Mouse (Mus musculus) gastrocnemius, adult 2 months (tissue): ENCODE measurements around the gene Lamtor5. TPM values are rescaled to one million over a fixed set of nuclear protein-coding genes. Genes with fewer than 3 reads are reported as not detected.
"Not testable (repeated sequence)": the region's sequence is repeated elsewhere in the genome, so short reads cannot be mapped to it uniquely, and the experiment has no call there.

Experiments used
- DNase-seq: peaks from one replicate; pipeline ENCODE4 v3.0.0; 2022
- H3K27ac ChIP-seq: fragments of 200-600 bp; 2 replicates; pipeline ENCODE4 v1.8.1; 2022; ENCODE audit warnings: mild to moderate bottlenecking
- H3K4me3 ChIP-seq: fragments of 200-600 bp; 2 replicates; pipeline ENCODE4 v1.8.1; 2022; ENCODE audit warnings: mild to moderate bottlenecking, moderate library complexity
- CTCF ChIP-seq: fragments of 200-600 bp; IDR thresholded peaks from 2 replicates; pipeline ENCODE4 v1.8.1; 2022; ENCODE audit warnings: antibody characterized with exemption, mild to moderate bottlenecking, moderate library complexity
- intact Hi-C: fragments of 180-260 bp; cut with DNase I; formaldehyde crosslinking; loops from one replicate; pipeline ENCODE4 v1.15.1; 2025
- total RNA-seq, 2 experiments: library from RNA; stranded (reverse); gene quantifications; 2 replicates each; pipeline ENCODE4 v1.2.3; 2021

Gene Lamtor5
- total RNA-seq, 2 experiments from 2014 or later = 57.8 to 64.8 TPM

- TF ChIP-seq CTCF = peak; percentile 9; the same call in 1 of the 2 replicates
- Histone ChIP-seq H3K4me3 (no peak overlapping the region), H3K27ac (no peak overlapping the region)
- DNase-seq = no peak
- intact Hi-C loops = loop anchor here (2.0 to 5.0 kb wide), 3 partner anchors 56 to 191 kb away; partner anchors contain the start of gene Rbm15
Measured at GRCm38 (mm10) chr3:107275996-107276395, 2.7 kb upstream of the Lamtor5 start.

GRCm38 (mm10) chr3:107276626-107277025, 2.0 kb upstream of the Lamtor5 start:
- intact Hi-C loops = loop anchor here (5.0 kb wide), 1 partner anchor 56 kb away; the partner anchor contains the start of gene Rbm15
- no peak for DNase-seq
- Histone ChIP-seq H3K4me3 (no peak overlapping the region), H3K27ac (no peak overlapping the region)
- TF ChIP-seq CTCF = no peak

- no peak for DNase-seq
- H3K27ac ChIP-seq = no peak overlapping the region
- no peak for TF ChIP-seq CTCF
- no peak overlapping the region for H3K4me3 ChIP-seq
- intact Hi-C loops = no loop called here
Measured at GRCm38 (mm10) chr3:107286123-107286522, 7.5 kb downstream of the Lamtor5 start.

DNA sequence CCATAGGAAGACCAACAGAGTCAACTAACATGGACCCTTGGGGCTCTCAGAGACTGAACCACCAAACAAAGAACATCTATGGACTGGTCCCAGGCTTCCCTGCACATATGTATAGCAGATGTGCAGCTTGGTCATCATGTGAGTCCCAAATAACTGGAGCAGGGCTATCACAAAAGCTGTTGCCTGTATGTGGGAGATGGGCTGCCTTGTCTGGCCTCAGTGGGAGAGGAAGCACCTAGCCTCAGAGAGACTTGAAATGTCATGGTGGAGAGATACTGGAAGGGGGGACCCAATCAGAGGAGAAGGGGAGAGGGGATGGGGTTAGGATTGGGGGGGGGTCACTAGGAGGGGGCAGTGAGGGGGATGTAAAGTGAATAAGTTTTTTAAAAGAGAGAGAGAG, 8.7 kb downstream of the Lamtor5 start:
- intact Hi-C loops = no loop called here
- H3K27ac ChIP-seq = no peak overlapping the region
- no peak for TF ChIP-seq CTCF
- no peak for DNase-seq
- H3K4me3 ChIP-seq = no peak overlapping the region

- Histone ChIP-seq H3K27ac (peak within 1 kb of the TSS; percentile 29; the same call in 1 of the 2 replicates), H3K4me3 (no peak within 1 kb of the TSS)
- DNase-seq = peak; percentile 37
- intact Hi-C loops = no loop called here
- no peak for TF ChIP-seq CTCF
Measured at GRCm38 (mm10) chr3:107290764-107291381, 12.2 kb downstream of the Lamtor5 start, which contains the start of gene Slc16a4. TSS of gene Slc16a4 (plus strand) at chr3:107291230.

DNA sequence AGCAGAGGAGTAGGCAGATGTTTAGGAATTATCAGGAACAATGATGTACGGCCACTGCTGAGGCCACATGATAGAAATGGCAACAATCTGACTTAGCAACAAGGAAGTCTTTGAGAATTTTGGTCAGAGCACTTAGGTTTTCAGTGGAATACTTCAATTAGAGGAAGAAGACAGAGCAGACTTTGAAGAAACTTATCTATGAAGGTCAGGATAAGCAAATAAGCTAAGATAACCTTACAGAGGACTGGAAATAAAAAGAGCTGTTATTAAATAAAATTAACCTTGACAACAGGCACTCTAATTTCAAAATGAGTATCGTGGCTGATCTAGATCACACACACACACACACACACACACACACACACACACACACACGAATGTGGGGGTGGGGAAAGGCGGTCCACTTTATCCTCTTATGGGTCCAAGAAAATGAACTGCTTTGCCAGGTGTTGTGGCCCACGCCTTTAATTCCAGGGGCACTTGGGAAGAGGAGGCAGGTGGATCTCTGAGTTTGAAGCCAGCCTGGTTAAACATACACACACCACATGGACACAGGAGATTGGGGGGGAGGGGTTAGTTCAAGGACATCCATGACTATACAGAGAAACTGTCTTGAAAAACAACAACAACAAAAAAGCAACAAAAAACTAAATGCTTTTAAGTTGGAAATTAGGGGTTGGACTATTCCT, 17.2 kb downstream of the Lamtor5 start:
- DNase-seq = no peak
- Histone ChIP-seq H3K4me3 (no peak overlapping the region), H3K27ac (no peak overlapping the region)
- intact Hi-C loops = no loop called here
- no peak for TF ChIP-seq CTCF

GRCm38 (mm10) chr3:107296917-107297316, 18.3 kb downstream of the Lamtor5 start:
- DNase-seq, H3K4me3 ChIP-seq, H3K27ac ChIP-seq, intact Hi-C loops: not testable (repeated sequence)
- peak; percentile 19; the same call in 1 of the 2 replicates for TF ChIP-seq CTCF

- no peak for TF ChIP-seq CTCF
- intact Hi-C loops = no loop called here
- Histone ChIP-seq H3K27ac (no peak overlapping the region), H3K4me3 (no peak overlapping the region)
- no peak for DNase-seq
Measured at GRCm38 (mm10) chr3:107317338-107317737, 38.7 kb downstream of the Lamtor5 start.

DNA sequence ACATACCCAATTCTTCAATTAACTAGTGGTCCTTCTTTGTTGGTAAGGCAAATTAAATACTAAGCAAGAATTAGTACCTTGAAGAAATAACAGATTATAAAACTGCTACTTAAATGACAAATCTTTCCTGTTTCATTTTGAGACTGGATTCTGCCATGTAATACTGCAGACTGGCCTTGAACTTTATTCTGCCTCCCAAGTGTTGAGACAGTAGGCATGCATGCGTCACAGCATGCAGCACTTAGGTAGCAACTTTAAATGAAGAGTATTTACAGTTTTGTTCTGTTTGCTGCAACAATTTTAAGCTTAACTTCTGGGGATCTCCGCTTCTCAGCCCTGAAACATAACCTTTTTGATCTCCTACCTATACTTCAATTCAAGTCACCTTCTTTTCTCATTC, 42.5 kb downstream of the Lamtor5 start:
- H3K4me3 ChIP-seq = no peak overlapping the region

DNA sequence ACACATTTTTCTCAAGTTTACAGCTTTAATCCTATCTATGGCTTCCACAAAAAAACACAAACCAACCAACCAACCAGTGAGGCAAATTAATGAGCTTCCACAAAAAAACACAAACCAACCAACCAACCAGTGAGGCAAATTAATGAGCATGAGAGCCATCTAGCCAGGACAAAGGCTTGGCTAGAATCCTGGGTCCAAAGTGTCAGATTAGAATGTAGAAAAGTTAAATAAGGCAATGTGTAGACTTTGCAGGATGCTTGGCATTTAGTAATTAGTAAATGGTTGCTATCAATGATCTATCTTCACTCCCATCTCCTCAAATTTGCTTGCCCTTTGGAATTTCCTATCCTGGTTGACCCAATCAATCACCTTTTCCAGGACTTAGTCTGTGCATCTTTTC, 43.1 kb downstream of the Lamtor5 start:
- DNase-seq = no peak
- TF ChIP-seq CTCF = no peak
- H3K27ac ChIP-seq = no peak overlapping the region
- no peak overlapping the region for H3K4me3 ChIP-seq
- intact Hi-C loops = no loop called here

More for the DNA sequence above, 42.5 kb downstream of the Lamtor5 start:
- TF ChIP-seq CTCF = no peak
- intact Hi-C loops = no loop called here
- DNase-seq = no peak
- H3K27ac ChIP-seq = no peak overlapping the region

GRCm38 (mm10) chr3:107326442-107326841, 47.8 kb downstream of the Lamtor5 start:
- intact Hi-C loops = no loop called here
- no peak for TF ChIP-seq CTCF
- Histone ChIP-seq H3K4me3 (no peak overlapping the region), H3K27ac (no peak overlapping the region)
- no peak for DNase-seq

DNA sequence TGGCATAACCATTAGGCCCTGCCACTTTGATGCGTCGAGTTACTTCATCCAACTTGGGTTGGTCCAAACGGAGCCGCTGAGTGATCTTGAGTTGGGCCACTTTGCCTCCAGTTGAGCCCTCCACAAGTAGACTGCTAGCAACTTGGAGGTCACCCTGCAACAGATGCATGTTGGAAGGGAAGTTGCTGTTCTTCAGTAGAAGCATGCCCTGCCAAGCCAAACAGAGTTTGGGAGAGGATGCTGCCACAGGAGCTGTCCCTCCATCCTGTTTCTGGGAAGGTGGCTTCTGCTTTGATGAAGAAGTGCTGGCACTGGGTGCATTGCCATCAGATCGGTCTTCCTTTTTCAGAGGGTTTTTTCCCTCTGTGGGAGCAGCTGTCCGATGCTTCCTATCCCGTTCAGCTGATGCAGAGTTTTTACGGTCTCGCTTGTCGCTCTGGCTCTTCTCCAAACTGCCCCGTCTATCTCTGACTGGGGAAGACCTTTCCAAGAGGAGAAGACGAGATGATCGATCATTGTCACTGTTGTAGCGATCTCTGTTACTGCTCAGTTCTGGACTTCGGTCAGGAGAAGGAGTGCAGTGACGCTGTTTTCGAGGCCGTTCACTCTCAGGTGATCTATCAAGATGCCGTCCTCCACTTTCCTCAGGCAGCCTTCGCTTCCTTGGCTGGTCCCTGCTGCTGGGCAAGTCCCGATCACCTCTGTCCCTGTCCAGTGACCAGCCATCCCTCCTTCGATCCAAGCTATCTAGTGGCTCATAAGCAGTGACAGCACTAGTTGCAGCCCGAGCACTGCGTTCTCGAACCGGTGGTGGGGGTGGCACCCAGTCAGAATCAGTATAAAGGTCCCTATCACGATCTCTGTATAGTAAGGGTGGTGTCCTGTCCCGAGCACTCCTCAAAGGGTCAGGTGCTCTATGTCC, 52.1 kb downstream of the Lamtor5 start:
- peak overlapping the region; percentile 33 for H3K4me3 ChIP-seq

More for the DNA sequence above, 52.1 kb downstream of the Lamtor5 start:
- intact Hi-C loops = loop anchor here (5.0 kb wide), 1 partner anchor 53 kb away; the partner anchor contains the start of gene Lamtor5
- DNase-seq = no peak
- TF ChIP-seq CTCF = no peak
- peak overlapping the region; percentile 10; the same call in 1 of the 2 replicates for H3K27ac ChIP-seq
